Mouse (Mus musculus) CH12.LX (cell line): ENCODE measurements around the gene Prrg2. TPM values are rescaled to one million over a fixed set of nuclear protein-coding genes. Genes with fewer than 3 reads are reported as not detected.

Source experiments
- DNase-seq: peaks from one replicate; pipeline ENCODE4 v3.0.0-alpha.2; 2013; ENCODE audit errors: extremely low read depth
- H3K27ac ChIP-seq: 2 replicates; pipeline ENCODE4 v1.5.1; 2012; ENCODE audit warnings: low read depth, mild to moderate bottlenecking, control low read depth, moderate library complexity; ENCODE audit not compliant: insufficient read depth
- H3K27me3 ChIP-seq: replicated peaks from 2 replicates; pipeline ENCODE3; 2012; ENCODE audit warnings: inconsistent platforms
- H3K36me3 ChIP-seq, 2 experiments: replicated peaks in 1 of 2; 2 replicates each; pipeline versions ENCODE3 to v1.6.1; 2012; ENCODE audit warnings: inconsistent platforms in 1 of 2, low read length in 1 of 2, mild to moderate bottlenecking in 1 of 2, mixed read lengths in 1 of 2, moderate library complexity in 1 of 2; ENCODE audit not compliant: control insufficient read depth in 1 of 2, insufficient read depth in 1 of 2
- H3K4me1 ChIP-seq, 2 experiments: 2 replicates each; pipeline ENCODE4 v1.6.1; 2012; ENCODE audit warnings: inconsistent platforms in 1 of 2, moderate library complexity in 1 of 2; ENCODE audit not compliant: insufficient read depth in 2 of 2, control insufficient read depth in 1 of 2
- H3K4me2 ChIP-seq: 2 replicates; pipeline ENCODE4 v1.6.1; 2012; ENCODE audit warnings: low read depth, mild to moderate bottlenecking, control low read depth; ENCODE audit not compliant: poor library complexity, insufficient read depth, severe bottlenecking
- H3K4me3 ChIP-seq, 3 experiments: fragments of 150-350 bp in 1 of 3; sonication (generic) in 1 of 3; replicated peaks in 1 of 3; 2 replicates each; pipeline versions ENCODE3 to v1.5.1; 2011 to 2012; ENCODE audit warnings: low read depth in 2 of 3, low read length in 2 of 3, mild to moderate bottlenecking in 2 of 3, moderate library complexity in 2 of 3, control low read depth in 1 of 3, improper control_type of control experiment in 1 of 3, inconsistent platforms in 1 of 3, mixed read lengths in 1 of 3; ENCODE audit not compliant: poor library complexity in 1 of 3
- H3K79me2 ChIP-seq: replicated peaks from 2 replicates; pipeline ENCODE4 v1.6.1; 2012; ENCODE audit warnings: mild to moderate bottlenecking, moderate library complexity; ENCODE audit not compliant: control insufficient read depth, poor library complexity, insufficient read depth, severe bottlenecking; ENCODE audit errors: extremely low read depth
- H3K9ac ChIP-seq: 2 replicates; pipeline ENCODE4 v1.6.1; 2012; ENCODE audit warnings: low read depth, mild to moderate bottlenecking, control low read depth, moderate library complexity; ENCODE audit not compliant: insufficient read depth
- H3K9me3 ChIP-seq: replicated peaks from 2 replicates; pipeline ENCODE3; 2012; ENCODE audit warnings: low read length, inconsistent platforms, mixed read lengths
- BHLHE40 ChIP-seq: IDR thresholded peaks from 2 replicates; pipeline ENCODE4 v1.6.1; 2011; ENCODE audit warnings: mild to moderate bottlenecking, low read depth, low read length, improper control_type of control experiment
- CHD1 ChIP-seq: IDR thresholded peaks from 2 replicates; pipeline ENCODE4 v1.6.1; 2012; ENCODE audit warnings: low read depth, low read length, improper control_type of control experiment, inconsistent platforms
- CHD2 ChIP-seq: IDR thresholded peaks from 2 replicates; pipeline ENCODE4 v1.6.1; 2011; ENCODE audit warnings: low read length, improper control_type of control experiment
- CTCF ChIP-seq, 2 experiments: IDR thresholded peaks in 1 of 2; conservative IDR thresholded peaks in 1 of 2; 2 replicates each; pipeline ENCODE4 v1.5.1; 2011 to 2012; ENCODE audit warnings: low read depth in 2 of 2, low read length in 2 of 2, improper control_type of control experiment in 1 of 2, inconsistent platforms in 1 of 2, mild to moderate bottlenecking in 1 of 2, moderate library complexity in 1 of 2
- E2F4 ChIP-seq: IDR thresholded peaks from 2 replicates; pipeline ENCODE4 v1.6.1; 2011; ENCODE audit warnings: low read depth, low read length, improper control_type of control experiment; ENCODE audit not compliant: insufficient replicate concordance
- ELF1 ChIP-seq: IDR thresholded peaks from 2 replicates; pipeline ENCODE4 v1.6.1; 2014; ENCODE audit warnings: low read depth, mild to moderate bottlenecking, inconsistent platforms, low read length, improper control_type of control experiment
- EP300 ChIP-seq: IDR thresholded peaks from 2 replicates; pipeline ENCODE4 v1.6.1; 2011; ENCODE audit warnings: low read length, improper control_type of control experiment
- ETS1 ChIP-seq: conservative IDR thresholded peaks from 2 replicates; pipeline ENCODE4 v1.6.1; 2012; ENCODE audit warnings: low read depth, mild to moderate bottlenecking, inconsistent platforms, low read length, improper control_type of control experiment, moderate library complexity
- GABPA ChIP-seq: IDR thresholded peaks from 2 replicates; pipeline ENCODE4 v1.6.1; 2012; ENCODE audit warnings: low read depth, low read length, improper control_type of control experiment, inconsistent platforms; ENCODE audit not compliant: insufficient replicate concordance
- HCFC1 ChIP-seq: IDR thresholded peaks from 2 replicates; pipeline ENCODE4 v1.6.1; 2012; ENCODE audit warnings: low read depth, mild to moderate bottlenecking, inconsistent platforms, low read length, improper control_type of control experiment
- IRF4 ChIP-seq: IDR thresholded peaks from 2 replicates; pipeline ENCODE4 v1.6.1; 2014; ENCODE audit warnings: low read depth, mild to moderate bottlenecking, inconsistent platforms, low read length, improper control_type of control experiment
- JUN ChIP-seq: IDR thresholded peaks from 2 replicates; pipeline ENCODE4 v1.6.1; 2011; ENCODE audit warnings: low read depth, mild to moderate bottlenecking, low read length, improper control_type of control experiment, moderate library complexity; ENCODE audit not compliant: insufficient read depth
- JUND ChIP-seq: conservative IDR thresholded peaks from 2 replicates; pipeline ENCODE4 v1.6.1; 2011; ENCODE audit warnings: low read depth, low read length, improper control_type of control experiment
- KAT2A ChIP-seq: IDR thresholded peaks from 2 replicates; pipeline ENCODE4 v1.6.1; 2012; ENCODE audit warnings: low read length, improper control_type of control experiment, inconsistent platforms; ENCODE audit not compliant: insufficient replicate concordance
- MAFK ChIP-seq: IDR thresholded peaks from 2 replicates; pipeline ENCODE4 v1.6.1; 2011; ENCODE audit warnings: low read length, improper control_type of control experiment; ENCODE audit not compliant: insufficient replicate concordance
- MAX ChIP-seq: IDR thresholded peaks from 2 replicates; pipeline ENCODE4 v1.6.1; 2011; ENCODE audit warnings: low read length, improper control_type of control experiment
- MAZ ChIP-seq: IDR thresholded peaks from 2 replicates; pipeline ENCODE4 v1.6.1; 2012; ENCODE audit warnings: low read depth, mild to moderate bottlenecking, inconsistent platforms, low read length, improper control_type of control experiment, moderate library complexity
- MEF2A ChIP-seq: IDR thresholded peaks from 2 replicates; pipeline ENCODE4 v1.6.1; 2014; ENCODE audit warnings: low read depth, mild to moderate bottlenecking, inconsistent platforms, low read length, improper control_type of control experiment, borderline replicate concordance
- MXI1 ChIP-seq: IDR thresholded peaks from 2 replicates; pipeline ENCODE4 v1.6.1; 2011; ENCODE audit warnings: mild to moderate bottlenecking, low read depth, low read length, improper control_type of control experiment
- MYC ChIP-seq: IDR thresholded peaks from 2 replicates; pipeline ENCODE4 v1.6.1; 2011; ENCODE audit warnings: low read depth, mild to moderate bottlenecking, improper control_type of control experiment, low read length
- NELFE ChIP-seq: IDR thresholded peaks from 2 replicates; pipeline ENCODE4 v1.6.1; 2011; ENCODE audit warnings: low read depth, low read length, improper control_type of control experiment
- NRF1 ChIP-seq: IDR thresholded peaks from 2 replicates; pipeline ENCODE4 v1.6.1; 2014; ENCODE audit warnings: low read depth, mild to moderate bottlenecking, inconsistent platforms, low read length, improper control_type of control experiment, moderate library complexity
- PAX5 ChIP-seq: IDR thresholded peaks from 2 replicates; pipeline ENCODE4 v1.6.1; 2012; ENCODE audit warnings: low read length, inconsistent platforms, mixed read lengths
- POLR2A ChIP-seq: IDR thresholded peaks from 2 replicates; pipeline ENCODE4 v1.6.1; 2011; ENCODE audit warnings: low read depth, mild to moderate bottlenecking, improper control_type of control experiment, low read length
- POLR2AphosphoS2 ChIP-seq: IDR thresholded peaks from 2 replicates; pipeline ENCODE4 v1.6.1; 2011; ENCODE audit warnings: low read depth, low read length, improper control_type of control experiment
- RAD21 ChIP-seq: IDR thresholded peaks from 2 replicates; pipeline ENCODE4 v1.6.1; 2011; ENCODE audit warnings: low read depth, mild to moderate bottlenecking, low read length, improper control_type of control experiment, moderate library complexity
- RCOR1 ChIP-seq: conservative IDR thresholded peaks from 2 replicates; pipeline ENCODE4 v1.6.1; 2012; ENCODE audit warnings: low read depth, mild to moderate bottlenecking, inconsistent platforms, low read length, improper control_type of control experiment
- SIN3A ChIP-seq: IDR thresholded peaks from 2 replicates; pipeline ENCODE4 v1.6.1; 2012; ENCODE audit warnings: low read length, improper control_type of control experiment, inconsistent platforms
- SMC3 ChIP-seq: IDR thresholded peaks from 2 replicates; pipeline ENCODE4 v1.6.1; 2011; ENCODE audit warnings: low read depth, low read length, improper control_type of control experiment
- TBP ChIP-seq: conservative IDR thresholded peaks from 2 replicates; pipeline ENCODE4 v1.6.1; 2011; ENCODE audit warnings: low read depth, low read length, improper control_type of control experiment
- TCF12 ChIP-seq: IDR thresholded peaks from 2 replicates; pipeline ENCODE4 v1.6.1; 2014; ENCODE audit warnings: low read depth, mild to moderate bottlenecking, inconsistent platforms, low read length, improper control_type of control experiment
- UBTF ChIP-seq: IDR thresholded peaks from 2 replicates; pipeline ENCODE4 v1.6.1; 2012; ENCODE audit warnings: low read depth, mild to moderate bottlenecking, inconsistent platforms, low read length, improper control_type of control experiment, moderate library complexity
- USF1 ChIP-seq: IDR thresholded peaks from 2 replicates; pipeline ENCODE4 v1.6.1; 2014; ENCODE audit warnings: low read depth, mild to moderate bottlenecking, inconsistent platforms, low read length, improper control_type of control experiment
- USF2 ChIP-seq: conservative IDR thresholded peaks from 2 replicates; pipeline ENCODE4 v1.6.1; 2011; ENCODE audit warnings: low read depth, low read length, improper control_type of control experiment
- ZC3H11A ChIP-seq: IDR thresholded peaks from 2 replicates; pipeline ENCODE4 v1.6.1; 2012; ENCODE audit warnings: low read depth, mild to moderate bottlenecking, inconsistent platforms, low read length, improper control_type of control experiment
- ZKSCAN1 ChIP-seq: IDR thresholded peaks from 2 replicates; pipeline ENCODE4 v1.6.1; 2012; ENCODE audit warnings: low read depth, inconsistent platforms, low read length, improper control_type of control experiment, borderline replicate concordance
- ZMIZ1 ChIP-seq: IDR thresholded peaks from 2 replicates; pipeline ENCODE4 v1.6.1; 2012; ENCODE audit warnings: low read depth, mild to moderate bottlenecking, inconsistent platforms, low read length, improper control_type of control experiment
- ZNF384 ChIP-seq: IDR thresholded peaks from 2 replicates; pipeline ENCODE4 v1.6.1; 2012; ENCODE audit warnings: low read depth, low read length, improper control_type of control experiment, inconsistent platforms
- dilution Hi-C: fragments of 300-500 bp; cut with MboI; formaldehyde crosslinking; loops from 2 replicates; pipeline ENCODE4 v1.14.3; 2020; ENCODE audit warnings: low sequenced_read_pairs; ENCODE audit not compliant: extremely low pct_unique_long_range_greater_than_20kb, extremely low pct_ligation_motif_present
- in situ Hi-C: fragments of 300-500 bp; cut with MboI; formaldehyde crosslinking; loops from 3 replicates; pipeline ENCODE4 v1.14.3; 2019; ENCODE audit warnings: low sequenced_read_pairs, low pct_ligation_motif_present, low pct_unique_long_range_greater_than_20kb, mixed read lengths
- polyA plus RNA-seq: library from polyadenylated mRNA; unstranded; fragments of >175 nt; gene quantifications from 2 replicates; pipeline ENCODE4 v1.2.1, GENCODE M21; 2012; ENCODE audit warnings: low read depth; ENCODE audit not compliant: insufficient read length
- total RNA-seq, 2 experiments: library from RNA; depleted of rRNA; stranded (reverse); fragments of 300-350 nt in 1 of 2; fragments of >200 nt in 1 of 2; gene quantifications; 2 replicates each; pipeline ENCODE4 v1.2.3; 2012 to 2014

Prrg2 gene
- total RNA-seq (2012; rRNA removed) (7.1 and 7.6 TPM in 2 replicates), total RNA-seq (2014; rRNA removed) (6.1 and 6.7 TPM in 2 replicates), polyA plus RNA-seq (7.2 and 7.7 TPM in 2 replicates)

DNA sequence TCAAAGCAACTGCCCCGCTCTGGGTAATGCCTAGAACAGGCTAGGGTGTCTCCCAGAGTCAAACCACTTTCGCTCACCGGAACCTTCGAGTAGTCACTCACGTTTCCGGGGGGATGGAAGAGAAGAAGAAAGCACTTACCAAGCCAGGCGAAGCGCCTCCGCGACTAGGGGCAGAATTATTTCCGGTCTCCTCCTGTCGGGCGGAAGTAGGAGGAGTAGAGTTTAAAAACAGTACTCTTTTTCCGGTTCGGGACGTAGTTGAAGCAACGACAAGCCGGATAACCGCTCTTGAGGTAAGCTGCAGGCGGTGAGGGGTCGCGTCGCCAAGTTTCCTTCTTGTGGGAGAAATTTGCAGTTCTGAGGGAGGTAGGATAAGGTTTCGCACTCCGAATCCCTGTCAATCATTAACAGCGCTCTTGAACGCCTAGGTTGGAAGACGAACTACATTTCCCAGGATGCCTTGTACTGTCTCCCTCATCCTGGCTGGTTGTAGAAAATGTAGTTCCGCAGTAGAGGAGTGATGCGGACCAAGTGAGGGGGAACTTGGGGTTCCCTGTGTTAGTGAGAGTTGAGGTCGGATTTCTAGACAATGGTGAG lies at the start of gene Prrg2, which contains the start of gene Nosip:
Prrg2 (minus strand) TSS at position 439 of the 597 bp plus-strand sequence.
Nosip (plus strand) TSS at position 191 of the 597 bp plus-strand sequence.
- H3K9ac ChIP-seq, result peak within 1 kb of the TSS; percentile 97
- peak within 1 kb of the TSS; percentile 75 for H3K27ac ChIP-seq
- H3K4me3 ChIP-seq, result peak within 1 kb of the TSS; percentile 82 to 99 (median 94)
- H3K9me3 ChIP-seq, result no peaks in the 10 kb centered on the region
- DNase-seq, result peak; percentile 98
- H3K27me3 ChIP-seq, result no peaks in the 10 kb centered on the region
- in situ Hi-C loops, result no loop called here
- H3K4me1 ChIP-seq, result peaks cover 5 to 36% of the 10 kb centered on the region in 2 experiments
- peaks cover 0 to 28% of the 10 kb centered on the region in 2 experiments for H3K36me3 ChIP-seq
- dilution Hi-C loops, result no loop called here
- H3K79me2 ChIP-seq, result peaks cover 35% of the 10 kb centered on the region
- H3K4me2 ChIP-seq, result peak within 1 kb of the TSS; percentile 87
- TF ChIP-seq CHD2, result no peak
- no peak for TF ChIP-seq USF1
- TF ChIP-seq ETS1, result peak; percentile 54; the same call in 1 of the 2 replicates
- no peak; the same call in 1 of the 2 replicates for TF ChIP-seq RCOR1
- no peak; the same call in 1 of the 2 replicates for TF ChIP-seq SMC3
- peak; percentile 61 for TF ChIP-seq BHLHE40
- peak; percentile 91 for TF ChIP-seq POLR2A
- TF ChIP-seq USF2, result no peak
- no peak; the same call in 1 of the 2 replicates for TF ChIP-seq ZNF384
- TF ChIP-seq EP300, result no peak
- peak; percentile 96 for TF ChIP-seq TBP
- no peak; the same call in 1 of the 2 replicates for TF ChIP-seq GABPA
- peak; percentile 81 for TF ChIP-seq NELFE
- TF ChIP-seq IRF4, result peak; percentile 81
- TF ChIP-seq JUND, result no peak; the same call in 1 of the 2 replicates
- no peak for TF ChIP-seq UBTF
- no peak for TF ChIP-seq RAD21
- no peak for TF ChIP-seq ZC3H11A
- TF ChIP-seq CTCF (conservative IDR thresholded peaks at IDR 0.05 in 1 of 2, IDR thresholded peaks at IDR 0.05 in 1 of 2; ENCODE audit: low read depth in 2 of 2, low read length in 2 of 2), result no peak; a peak in 1 of 4 replicates
- TF ChIP-seq NRF1, result no peak
- TF ChIP-seq ZKSCAN1, result no peak
- TF ChIP-seq CHD1, result no peak
- peak; percentile 84 for TF ChIP-seq MXI1
- TF ChIP-seq MAZ, result peak; percentile 96
- peak; percentile 79; the same call in 1 of the 2 replicates for TF ChIP-seq ZMIZ1
- TF ChIP-seq JUN, result no peak
- TF ChIP-seq KAT2A, result peak; percentile 84; the same call in 1 of the 2 replicates
- no peak for TF ChIP-seq MAFK
- peak; percentile 83; the same call in 1 of the 2 replicates for TF ChIP-seq E2F4
- peak; percentile 93 for TF ChIP-seq ELF1
- peak; percentile 96 for TF ChIP-seq SIN3A
- TF ChIP-seq POLR2AphosphoS2, result no peak; the same call in 1 of the 2 replicates
- TF ChIP-seq MAX, result peak; percentile 59; the same call in 1 of the 2 replicates
- TF ChIP-seq TCF12, result peak; percentile 91
- TF ChIP-seq MEF2A, result peak; percentile 56
- TF ChIP-seq MYC, result peak; percentile 85
- TF ChIP-seq PAX5, result no peak
- peak; percentile 91 for TF ChIP-seq HCFC1
